Mouse (Mus musculus): ENCODE results near the gene Spata2. TPM values are rescaled to one million over a fixed set of nuclear protein-coding genes. Genes with fewer than 3 reads are reported as not detected.
A peak's percentile ranks its signal among the peaks of the same experiment; 100 is the strongest.

Spata2 gene
- total and polyA plus RNA-seq, 3 experiments: 15.4 to 15.6 (median 15.5) TPM

- H3K27ac ChIP-seq: no peak overlapping the region
- intact Hi-C loops (cut with DNase I): no loop called here
- no peaks in the 10 kb centered on the region for H3K27me3 ChIP-seq (ENCODE audit: control insufficient read depth, insufficient read depth, low read length)
- no peak for DNase-seq
- H3K79me2 ChIP-seq (replicated peaks; ENCODE audit: control insufficient read depth, insufficient read depth, low read length): peaks cover 4% of the 10 kb centered on the region; the same call in 1 of the 2 replicates
- no peak overlapping the region for H3K4me3 ChIP-seq
- TF ChIP-seq POLR2A (IDR thresholded peaks at IDR 0.05; ENCODE audit: insufficient read depth, low read depth, low read length): no peak
- H3K9ac ChIP-seq (ENCODE audit: low read depth, low read length): no peak overlapping the region
- peaks cover 16% of the 10 kb centered on the region for H3K4me1 ChIP-seq (ENCODE audit: control insufficient read depth, insufficient read depth, low read length)
- 87% methylated on average over 10 of the region's 10 CpGs for WGBS
- H3K36me3 ChIP-seq (ENCODE audit: control insufficient read depth, insufficient read depth, low read length): peaks cover 17% of the 10 kb centered on the region
Observed at GRCm38 (mm10) chr2:167506546-167507260, 14.0 kb upstream of the Spata2 start.

DNA sequence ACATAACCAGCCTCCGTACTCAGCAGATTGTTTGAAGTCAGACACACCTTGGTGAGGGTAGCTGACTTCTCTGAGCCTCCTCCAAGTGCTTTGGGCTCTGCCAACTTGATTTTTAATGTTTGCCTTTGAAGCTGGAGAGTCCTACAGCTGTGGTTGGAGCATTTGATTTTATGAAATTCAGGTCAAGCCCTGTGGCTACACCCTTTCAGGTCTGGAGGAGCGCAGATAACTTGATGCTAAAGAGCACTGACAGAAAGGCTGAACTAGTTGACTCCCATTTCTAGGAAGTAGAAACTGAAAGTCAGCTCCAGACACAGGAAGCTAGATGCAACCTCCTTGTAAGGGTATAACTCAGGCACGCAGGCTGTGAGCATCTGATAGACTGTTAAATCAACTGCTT is 12.4 kb upstream of the Spata2 start:
- Histone ChIP-seq H3K4me1 (ENCODE audit: control insufficient read depth, insufficient read depth, low read length) (peaks cover 10% of the 10 kb centered on the region), H3K9ac (ENCODE audit: low read depth, low read length) (peak overlapping the region; percentile 26; the same call in 1 of the 2 replicates), H3K27me3 (ENCODE audit: control insufficient read depth, insufficient read depth, low read length) (no peaks in the 10 kb centered on the region), H3K36me3 (ENCODE audit: control insufficient read depth, insufficient read depth, low read length) (peaks cover 11% of the 10 kb centered on the region), H3K4me3 (peak overlapping the region; percentile 26), H3K27ac (peak overlapping the region; percentile 86), H3K79me2 (replicated peaks; ENCODE audit: control insufficient read depth, insufficient read depth, low read length) (peaks cover 4% of the 10 kb centered on the region; the same call in 1 of the 2 replicates)
- intact Hi-C loops (cut with DNase I): no loop called here
- TF ChIP-seq EP300 (IDR thresholded peaks at IDR 0.05; ENCODE audit: insufficient read depth, low read depth, low read length) (no peak), POLR2A (IDR thresholded peaks at IDR 0.05; ENCODE audit: insufficient read depth, low read depth, low read length) (no peak), CTCF (IDR thresholded peaks at IDR 0.05) (no peak)
- DNase-seq: no peak
- 40% methylated on average over 3 of the region's 3 CpGs for WGBS

- peak overlapping the region; percentile 96 for H3K9ac ChIP-seq (ENCODE audit: low read depth, low read length)
Observed at GRCm38 (mm10) chr2:167503896-167504349, 11.2 kb upstream of the Spata2 start.

GRCm38 (mm10) chr2:167503253-167503895 is 10.7 kb upstream of the Spata2 start:
- peaks cover 4% of the 10 kb centered on the region; the same call in 1 of the 2 replicates for H3K79me2 ChIP-seq (replicated peaks; ENCODE audit: control insufficient read depth, insufficient read depth, low read length)
- under 1% methylated on average over 79 of the region's 85 CpGs for WGBS

More at GRCm38 (mm10) chr2:167503896-167504349, 11.2 kb upstream of the Spata2 start:
- under 1% methylated on average over 32 of the region's 32 CpGs for WGBS
- H3K4me1 ChIP-seq (ENCODE audit: control insufficient read depth, insufficient read depth, low read length): peaks cover 9% of the 10 kb centered on the region
- peaks cover 9% of the 10 kb centered on the region for H3K36me3 ChIP-seq (ENCODE audit: control insufficient read depth, insufficient read depth, low read length)
- peaks cover 4% of the 10 kb centered on the region; the same call in 1 of the 2 replicates for H3K79me2 ChIP-seq (replicated peaks; ENCODE audit: control insufficient read depth, insufficient read depth, low read length)
- H3K4me3 ChIP-seq: peak overlapping the region; percentile 99
- peak overlapping the region; percentile 86 for H3K27ac ChIP-seq
- intact Hi-C loops (cut with DNase I): no loop called here
- DNase-seq: peak; percentile 77
- TF ChIP-seq CTCF (IDR thresholded peaks at IDR 0.05) (no peak), POLR2A (IDR thresholded peaks at IDR 0.05; ENCODE audit: insufficient read depth, low read depth, low read length) (0 out of 2 replicates have a peak, but pooled peaks have one; percentile 8)
- H3K27me3 ChIP-seq (ENCODE audit: control insufficient read depth, insufficient read depth, low read length): no peaks in the 10 kb centered on the region

GRCm38 (mm10) chr2:167502554-167503252 is 10.0 kb upstream of the Spata2 start:
- WGBS: 36% methylated on average over 13 of the region's 13 CpGs
- H3K4me3 ChIP-seq: peak overlapping the region; percentile 99
- H3K79me2 ChIP-seq (replicated peaks; ENCODE audit: control insufficient read depth, insufficient read depth, low read length): peaks cover 4% of the 10 kb centered on the region; the same call in 1 of the 2 replicates
- intact Hi-C loops (cut with DNase I): no loop called here
- H3K36me3 ChIP-seq (ENCODE audit: control insufficient read depth, insufficient read depth, low read length): peaks cover 9% of the 10 kb centered on the region
- DNase-seq: no peak
- no peaks in the 10 kb centered on the region for H3K27me3 ChIP-seq (ENCODE audit: control insufficient read depth, insufficient read depth, low read length)
- peak overlapping the region; percentile 21 for H3K9ac ChIP-seq (ENCODE audit: low read depth, low read length)
- peaks cover 9% of the 10 kb centered on the region for H3K4me1 ChIP-seq (ENCODE audit: control insufficient read depth, insufficient read depth, low read length)
- H3K27ac ChIP-seq: peak overlapping the region; percentile 86
- TF ChIP-seq POLR2A (IDR thresholded peaks at IDR 0.05; ENCODE audit: insufficient read depth, low read depth, low read length) (no peak), EP300 (IDR thresholded peaks at IDR 0.05; ENCODE audit: insufficient read depth, low read depth, low read length) (no peak), CTCF (IDR thresholded peaks at IDR 0.05) (no peak)

More at GRCm38 (mm10) chr2:167503253-167503895, 10.7 kb upstream of the Spata2 start:
- intact Hi-C loops (cut with DNase I): no loop called here
- no peaks in the 10 kb centered on the region for H3K27me3 ChIP-seq (ENCODE audit: control insufficient read depth, insufficient read depth, low read length)
- peak overlapping the region; percentile 96 for H3K9ac ChIP-seq (ENCODE audit: low read depth, low read length)
- DNase-seq: peak; percentile 90 to 91
- H3K27ac ChIP-seq: peak overlapping the region; percentile 86
- peak overlapping the region; percentile 99 for H3K4me3 ChIP-seq
- peaks cover 9% of the 10 kb centered on the region for H3K36me3 ChIP-seq (ENCODE audit: control insufficient read depth, insufficient read depth, low read length)
- TF ChIP-seq CTCF (IDR thresholded peaks at IDR 0.05) (peak; percentile 32; the same call in 1 of the 2 replicates), POLR2A (IDR thresholded peaks at IDR 0.05; ENCODE audit: insufficient read depth, low read depth, low read length) (peak; percentile 63; the same call in 1 of the 2 replicates), EP300 (IDR thresholded peaks at IDR 0.05; ENCODE audit: insufficient read depth, low read depth, low read length) (no peak)
- H3K4me1 ChIP-seq (ENCODE audit: control insufficient read depth, insufficient read depth, low read length): peaks cover 9% of the 10 kb centered on the region
